Mouse (Mus musculus) ES-E14 (cell line): ENCODE measurements around the gene Med8. TPM values are rescaled to one million over a fixed set of nuclear protein-coding genes. Genes with fewer than 3 reads are reported as not detected.

Experiments used
- DNase-seq: peaks from one replicate; pipeline ENCODE4 v3.0.0-alpha.2; 2013; ENCODE audit warnings: low read depth, low spot score
- H3K27ac ChIP-seq: 2 replicates; pipeline ENCODE4 v1.5.1; 2012; ENCODE audit warnings: low read depth, mild to moderate bottlenecking, low read length, moderate library complexity, mixed read lengths; ENCODE audit not compliant: poor library complexity, insufficient read depth, severe bottlenecking
- H3K36me3 ChIP-seq: 2 replicates; pipeline ENCODE4 v1.6.1; 2012; ENCODE audit warnings: mild to moderate bottlenecking, low read length, moderate library complexity, mixed read lengths; ENCODE audit not compliant: control insufficient read depth, poor library complexity, insufficient read depth, severe bottlenecking
- H3K4me1 ChIP-seq, 2 experiments: fragments of 150-350 bp in 1 of 2; sonication (generic) in 1 of 2; 2 replicates each; pipeline ENCODE4 v1.6.1; 2012; ENCODE audit warnings: low read length in 2 of 2, mild to moderate bottlenecking in 1 of 2, mixed read lengths in 1 of 2; ENCODE audit not compliant: control insufficient read depth in 2 of 2, insufficient read depth in 2 of 2, poor library complexity in 1 of 2
- H3K4me3 ChIP-seq, 2 experiments: fragments of 150-350 bp in 1 of 2; sonication (generic) in 1 of 2; 2 replicates each; pipeline ENCODE4 v1.5.1; 2012; ENCODE audit warnings: low read length in 2 of 2, low read depth in 1 of 2, mild to moderate bottlenecking in 1 of 2, mixed read lengths in 1 of 2; ENCODE audit not compliant: insufficient read depth in 1 of 2, poor library complexity in 1 of 2, severe bottlenecking in 1 of 2
- H3K9ac ChIP-seq: 2 replicates; pipeline ENCODE4 v1.6.1; 2012; ENCODE audit warnings: low read depth, mild to moderate bottlenecking, low read length, mixed read lengths; ENCODE audit not compliant: poor library complexity, insufficient read depth, severe bottlenecking
- H3K9me3 ChIP-seq: fragments of 150-350 bp; sonication (generic); 2 replicates; pipeline ENCODE4 v1.6.1; 2012; ENCODE audit warnings: low read depth, mild to moderate bottlenecking, low read length; ENCODE audit not compliant: control insufficient read depth, insufficient read depth
- CHD2 ChIP-seq: IDR thresholded peaks from 2 replicates; pipeline ENCODE4 v1.6.1; 2014; ENCODE audit warnings: mild to moderate bottlenecking, low read depth, low read length, inconsistent platforms
- HCFC1 ChIP-seq: IDR thresholded peaks from 2 replicates; pipeline ENCODE4 v1.6.1; 2012; ENCODE audit warnings: low read length, inconsistent platforms, borderline replicate concordance; ENCODE audit not compliant: insufficient read depth
- MAFK ChIP-seq: IDR thresholded peaks from 2 replicates; pipeline ENCODE4 v1.6.1; 2014; ENCODE audit warnings: mild to moderate bottlenecking, low read depth, low read length, inconsistent platforms; ENCODE audit not compliant: insufficient read depth
- ZC3H11A ChIP-seq: IDR thresholded peaks from 2 replicates; pipeline ENCODE4 v1.6.1; 2012; ENCODE audit warnings: low read depth, mild to moderate bottlenecking, inconsistent platforms, low read length, borderline replicate concordance
- ZNF384 ChIP-seq: IDR thresholded peaks from 2 replicates; pipeline ENCODE4 v1.6.1; 2012; ENCODE audit warnings: low read depth, low read length, inconsistent platforms
- in situ Hi-C, 2 experiments: fragments of 600-800 bp; cut with MboI; formaldehyde crosslinking; loops; one replicate each; pipeline ENCODE4 v1.15.1; 2025; ENCODE audit warnings: low sequenced_read_pairs in 2 of 2, inconsistent platforms in 1 of 2; ENCODE audit not compliant: unreplicated experiment in 2 of 2
- total RNA-seq: library from RNA; depleted of rRNA; stranded (reverse); fragments of 300-350 nt; gene quantifications from 2 replicates; pipeline ENCODE4 v1.2.3, GENCODE M21; 2012

The Med8 gene
- total RNA-seq, 1 experiment = 74.1 TPM

DNA sequence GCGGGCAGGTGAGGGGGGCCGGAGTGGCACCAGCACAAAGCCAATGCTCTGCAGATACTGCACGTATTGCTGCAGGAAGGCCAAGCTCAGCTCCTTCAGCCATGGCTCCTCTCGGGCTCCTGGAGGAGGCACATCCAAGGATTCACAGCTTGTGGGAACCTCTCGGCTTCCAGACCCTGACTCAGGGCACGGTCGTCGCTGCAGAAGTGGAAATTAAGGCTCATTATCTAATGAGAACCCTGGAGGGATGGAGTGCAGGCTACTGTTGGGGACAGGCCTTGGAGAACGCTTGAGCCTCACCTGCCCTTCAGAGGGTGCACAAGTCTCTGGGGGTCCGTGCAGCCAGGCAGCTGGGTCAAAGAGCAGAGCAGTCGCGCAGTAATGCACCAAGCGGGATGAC, 37.3 kb upstream of the Med8 start:
- no peak for DNase-seq
- Histone ChIP-seq H3K36me3 (peaks cover 69% of the 10 kb centered on the region), H3K4me3 (no peak overlapping the region), H3K9ac (no peak overlapping the region), H3K9me3 (no peaks in the 10 kb centered on the region), H3K27ac (no peak overlapping the region), H3K4me1 (no peaks in the 10 kb centered on the region)
- TF ChIP-seq ZNF384 (no peak), MAFK (no peak), HCFC1 (no peak), ZC3H11A (no peak), CHD2 (no peak)
- in situ Hi-C loops = no loop called here

DNA sequence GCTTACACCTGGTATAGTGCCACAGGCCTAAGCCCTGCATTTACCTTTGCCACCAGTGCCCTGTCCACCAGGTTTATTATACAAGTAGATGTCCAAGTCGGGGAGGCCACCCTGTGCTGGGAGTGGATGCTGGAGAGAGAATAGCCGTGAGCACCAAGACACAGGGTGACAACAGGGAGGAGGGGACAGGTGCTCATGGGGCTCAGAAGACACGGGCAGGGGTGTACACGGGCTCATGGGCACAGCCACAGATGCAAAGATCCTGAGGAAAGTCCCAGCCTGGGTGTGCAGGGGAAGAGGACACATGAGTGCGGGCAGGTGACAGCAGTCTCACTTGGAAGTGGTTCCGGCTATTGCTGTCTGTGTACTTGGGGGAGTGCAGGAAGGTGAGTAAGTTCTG, 33.1 kb upstream of the Med8 start:
- no peak overlapping the region for H3K9ac ChIP-seq
- TF ChIP-seq HCFC1 (no peak), ZNF384 (no peak)
- H3K9me3 ChIP-seq = no peaks in the 10 kb centered on the region
- peaks cover 78% of the 10 kb centered on the region for H3K36me3 ChIP-seq
- H3K27ac ChIP-seq = no peak overlapping the region
- H3K4me1 ChIP-seq = no peaks in the 10 kb centered on the region
- in situ Hi-C loops = no loop called here
- DNase-seq = no peak
- H3K4me3 ChIP-seq = no peak overlapping the region

DNA sequence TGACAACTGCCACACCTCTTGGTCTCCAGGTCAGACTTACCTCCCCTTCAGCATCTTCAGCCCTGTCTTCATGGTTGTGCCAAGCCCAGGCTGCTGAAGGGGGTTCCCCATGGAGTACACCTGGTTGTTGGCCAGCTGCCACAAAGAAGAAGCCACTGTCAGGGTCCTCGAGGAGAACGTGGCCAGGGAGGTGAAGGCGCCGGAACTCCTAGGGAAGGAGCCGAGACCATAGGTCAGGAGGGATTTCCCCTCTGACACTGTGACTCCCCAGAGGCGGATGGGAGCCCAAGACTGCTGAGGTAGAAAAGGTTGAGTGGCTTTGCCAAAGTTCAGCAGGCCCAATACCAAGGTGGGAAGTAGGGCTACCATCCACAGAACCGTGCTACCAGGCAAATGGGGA, 25.9 kb upstream of the Med8 start:
- no peaks in the 10 kb centered on the region for H3K9me3 ChIP-seq
- peaks cover 77% of the 10 kb centered on the region for H3K36me3 ChIP-seq
- H3K4me1 ChIP-seq = no peaks in the 10 kb centered on the region
- in situ Hi-C loops = no loop called here
- H3K27ac ChIP-seq = 0 out of 2 replicates have a peak overlapping the region, but pooled peaks have one; percentile 17
- H3K4me3 ChIP-seq = no peak overlapping the region
- no peak for DNase-seq
- no peak overlapping the region for H3K9ac ChIP-seq
- TF ChIP-seq ZNF384 (no peak), HCFC1 (no peak), ZC3H11A (no peak), MAFK (no peak), CHD2 (no peak)

DNA sequence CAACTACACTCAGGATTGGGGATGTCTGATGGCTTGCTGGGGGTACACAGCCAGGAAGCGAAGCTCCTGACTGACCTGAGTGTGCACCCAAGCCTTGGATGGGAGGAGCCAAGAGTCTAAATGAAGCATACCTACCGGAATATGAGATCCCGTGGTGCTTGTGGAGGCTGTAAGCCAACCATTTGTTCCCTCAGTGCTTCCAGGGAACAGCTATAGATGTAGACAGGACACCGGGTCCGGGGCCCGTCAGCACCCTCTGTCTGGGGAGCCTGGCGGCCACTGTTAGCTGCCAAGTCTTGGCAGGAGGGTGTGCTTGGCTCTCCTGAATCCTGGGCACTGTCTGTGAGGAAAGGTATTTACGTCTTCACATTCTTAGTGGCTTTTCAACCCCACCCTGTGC, 21.8 kb upstream of the Med8 start:
- no peak for TF ChIP-seq MAFK
- TF ChIP-seq ZNF384 = no peak
- TF ChIP-seq CHD2 = no peak
- no peak for TF ChIP-seq ZC3H11A
- TF ChIP-seq HCFC1 = no peak
- in situ Hi-C loops = no loop called here
- no peak for DNase-seq
- Histone ChIP-seq H3K36me3 (peaks cover 89% of the 10 kb centered on the region), H3K9ac (no peak overlapping the region), H3K9me3 (no peaks in the 10 kb centered on the region), H3K4me1 (no peaks in the 10 kb centered on the region; a peak in 1 of 4 replicates), H3K27ac (no peak overlapping the region), H3K4me3 (no peak overlapping the region)

DNA sequence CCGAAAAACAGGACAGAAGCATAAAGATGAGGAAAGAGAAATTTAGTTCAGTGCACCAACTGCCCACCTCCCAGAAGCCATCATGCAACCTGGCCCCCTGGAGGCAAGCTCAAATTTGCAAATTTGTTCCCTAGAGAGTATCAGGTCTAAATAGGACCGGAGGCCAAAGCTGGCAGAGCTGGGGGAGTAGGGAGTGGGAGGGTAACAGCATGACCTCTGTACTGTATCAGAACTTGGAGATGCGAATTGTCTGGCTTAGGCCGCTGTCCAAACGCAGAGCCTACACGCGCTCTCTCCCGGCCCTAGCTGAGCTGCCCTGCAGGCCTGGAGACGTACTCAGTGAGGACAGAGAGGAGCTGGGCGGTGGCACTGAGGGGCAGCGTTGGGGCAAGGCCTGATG, 19.0 kb upstream of the Med8 start:
- peaks cover 85% of the 10 kb centered on the region for H3K36me3 ChIP-seq

More for the DNA sequence above, 19.0 kb upstream of the Med8 start:
- Histone ChIP-seq H3K9ac (no peak overlapping the region), H3K4me3 (no peak overlapping the region), H3K27ac (no peak overlapping the region), H3K4me1 (no peaks in the 10 kb centered on the region; a peak in 1 of 4 replicates), H3K9me3 (no peaks in the 10 kb centered on the region)
- TF ChIP-seq ZNF384 (no peak), CHD2 (no peak), ZC3H11A (no peak), HCFC1 (no peak), MAFK (no peak)
- no peak for DNase-seq
- in situ Hi-C loops = no loop called here
